In genomic region chr10:62650881-62651810, GRCm38 (mm10) we compare ENCODE assay signal across 8 mouse cellular contexts. TPM values are rescaled to one million over a fixed set of nuclear protein-coding genes. Genes with fewer than 3 reads are reported as not detected.
DNase-seq lines count a peak whose midpoint lies in the region; ATAC-seq and TF ChIP-seq lines count a peak whose summit lies in the region.

Gene Ddx50, minus strand, starts transcription at chr10:62651218.

- peak; percentile 50; the same call in 1 of the 2 replicates for TF ChIP-seq POLR2A in lung, adult 2 months (IDR thresholded peaks at IDR 0.05; ENCODE audit: borderline replicate concordance, extremely low read depth, low read depth, low read length)

- TF ChIP-seq CTCF in lung, adult 2 months (IDR thresholded peaks at IDR 0.05; ENCODE audit: insufficient read depth, low read length), result no peak

- H3K9me3 ChIP-seq in ES-E14 (ENCODE audit: control insufficient read depth, insufficient read depth, low read depth, low read length), result no peaks in the 10 kb centered on the region
- no peaks in the 10 kb centered on the region for H3K9me3 ChIP-seq in forebrain, embryonic 15.5 days

- H3K27ac ChIP-seq in ES-E14 (ENCODE audit: insufficient read depth, low read depth, low read length, poor library complexity, severe bottlenecking), result peak within 1 kb of the TSS; percentile 77
- H3K27ac ChIP-seq in forebrain, embryonic 15.5 days (replicated peaks), result peak within 1 kb of the TSS; percentile 93

- ATAC-seq in forebrain, embryonic 15.5 days (replicated peaks), result peak; percentile 100
- ATAC-seq in neutrophil, adult 5-6 weeks (ENCODE audit: extremely low read depth, insufficient number of reproducible peaks, low FRiP score, poor library complexity, severe bottlenecking), result peak; percentile 99

- H3K4me3 ChIP-seq in ES-E14 (ENCODE audit: insufficient read depth in 1 of 2, low read depth in 1 of 2, low read length in 2 of 2, poor library complexity in 1 of 2, severe bottlenecking in 1 of 2), result peak within 1 kb of the TSS; percentile 78 to 95
- peak within 1 kb of the TSS; percentile 91 for H3K4me3 ChIP-seq in forebrain, embryonic 15.5 days
- H3K4me3 ChIP-seq in lung, adult 2 months (replicated peaks; ENCODE audit: extremely low read depth, low read depth, low read length), result peak within 1 kb of the TSS; percentile 80

- in situ Hi-C loops in ES-E14 (cut with MboI; ENCODE audit: low sequenced_read_pairs in 2 of 2, unreplicated experiment in 2 of 2), result no loop called here

- intact Hi-C loops in heart, postnatal 25 days (cut with DNase I), result loop anchor here (5.0 kb wide), 2 partner anchors 141 to 591 kb away; partner anchors contain the start of genes Ccar1 and Herc4

- H3K9ac ChIP-seq in ES-E14 (ENCODE audit: insufficient read depth, low read depth, low read length, poor library complexity, severe bottlenecking), result peak within 1 kb of the TSS; percentile 92
- peak within 1 kb of the TSS; percentile 90 for H3K9ac ChIP-seq in forebrain, embryonic 15.5 days (replicated peaks)

- H3K27me3 ChIP-seq in forebrain, embryonic 15.5 days, result no peaks in the 10 kb centered on the region

- WGBS in forebrain, embryonic 15.5 days, result under 1% methylated on average over 87 of the region's 89 CpGs
- WGBS in lung, adult 2 months, result under 1% methylated on average over 87 of the region's 89 CpGs

- H3K4me1 ChIP-seq in ES-E14 (ENCODE audit: control insufficient read depth in 2 of 2, insufficient read depth in 2 of 2, low read length in 2 of 2, poor library complexity in 1 of 2), result 0 out of 4 replicates have a peak, but pooled peaks cover 0 to 2% of the 10 kb centered on the region in 2 experiments
- peaks cover 22% of the 10 kb centered on the region for H3K4me1 ChIP-seq in forebrain, embryonic 15.5 days
- H3K4me1 ChIP-seq in lung, adult 2 months (ENCODE audit: control insufficient read depth, insufficient read depth, low read length), result peaks cover 5% of the 10 kb centered on the region

- DNase-seq in ES-E14 (ENCODE audit: low read depth, low spot score), result peak; percentile 98
- peak; percentile 100 for DNase-seq in cerebellum, adult 11-12 months
- DNase-seq in heart, postnatal 25 days (ENCODE audit: low spot score), result peak; percentile 99
- peak; percentile 100 for DNase-seq in layer of hippocampus, adult 18-20 months (ENCODE audit: low spot score in 2 of 2)
- DNase-seq in lung, adult 2 months, result peak; percentile 99
- DNase-seq in thymus, adult 18-20 months, result peak; percentile 98 to 99

- H3K4me2 ChIP-seq in forebrain, embryonic 15.5 days (replicated peaks), result peak within 1 kb of the TSS; percentile 77

- no peaks in the 10 kb centered on the region; the same call in 1 of the 2 replicates for H3K36me3 ChIP-seq in ES-E14 (ENCODE audit: control insufficient read depth, insufficient read depth, low read length, poor library complexity, severe bottlenecking)
- peaks cover 11% of the 10 kb centered on the region; the same call in 1 of the 2 replicates for H3K36me3 ChIP-seq in forebrain, embryonic 15.5 days

TF ChIP-seq in ES-E14, 5 proteins besides CTCF, POLR2A, EP300 and RAD21:
- peak; percentile 32; the same call in 1 of the 2 replicates for TF ChIP-seq HCFC1 (IDR thresholded peaks at IDR 0.05; ENCODE audit: borderline replicate concordance, insufficient read depth, low read length)
- no peak for TF ChIP-seq MAFK (IDR thresholded peaks at IDR 0.05; ENCODE audit: insufficient read depth, low read depth, low read length)
- TF ChIP-seq CHD2 (IDR thresholded peaks at IDR 0.05; ENCODE audit: low read depth, low read length), result no peak; the same call in 1 of the 2 replicates
- TF ChIP-seq ZNF384 (IDR thresholded peaks at IDR 0.05; ENCODE audit: low read depth, low read length), result no peak
- TF ChIP-seq ZC3H11A (IDR thresholded peaks at IDR 0.05; ENCODE audit: borderline replicate concordance, low read depth, low read length), result no peak

RNA-seq across cellular contexts. Expression of gene Ddx50, which starts in this region (rescaled TPM):
- 43.9 and 61.8 TPM in 2 replicates for total RNA-seq in ES-E14 (2012; rRNA removed)
- polyA plus RNA-seq in forebrain, embryonic 15.5 days (2015; fragmentation: Nextera tagmentation; extraction: Ambion mirVana), result 107 and 108 TPM in 2 replicates
- total RNA-seq in heart, postnatal 25 days (2021), result 10 to 100 TPM; 48.2 to 51.7 TPM
- total RNA-seq in layer of hippocampus, adult 18-20 months (2021), result 10 to 100 TPM; 77.2 to 90.3 TPM
- 8.9 and 14.1 TPM in 2 replicates for polyA plus RNA-seq in lung, adult 2 months (2012; rRNA removed)
- total RNA-seq in neutrophil, adult 5-6 weeks (2017), result 107 and 116 TPM in 2 replicates

Comparison
In these comparisons a context has a peak if more than half of its experiments do, and no peak if none do; other contexts are left out.
1. Peak in every context shown above with its lines: DNase-seq, ATAC-seq, H3K4me3 ChIP-seq and H3K27ac ChIP-seq.